Mouse (Mus musculus): Measurements from ENCODE around the gene Reep6.

The Reep6 gene

DNA sequence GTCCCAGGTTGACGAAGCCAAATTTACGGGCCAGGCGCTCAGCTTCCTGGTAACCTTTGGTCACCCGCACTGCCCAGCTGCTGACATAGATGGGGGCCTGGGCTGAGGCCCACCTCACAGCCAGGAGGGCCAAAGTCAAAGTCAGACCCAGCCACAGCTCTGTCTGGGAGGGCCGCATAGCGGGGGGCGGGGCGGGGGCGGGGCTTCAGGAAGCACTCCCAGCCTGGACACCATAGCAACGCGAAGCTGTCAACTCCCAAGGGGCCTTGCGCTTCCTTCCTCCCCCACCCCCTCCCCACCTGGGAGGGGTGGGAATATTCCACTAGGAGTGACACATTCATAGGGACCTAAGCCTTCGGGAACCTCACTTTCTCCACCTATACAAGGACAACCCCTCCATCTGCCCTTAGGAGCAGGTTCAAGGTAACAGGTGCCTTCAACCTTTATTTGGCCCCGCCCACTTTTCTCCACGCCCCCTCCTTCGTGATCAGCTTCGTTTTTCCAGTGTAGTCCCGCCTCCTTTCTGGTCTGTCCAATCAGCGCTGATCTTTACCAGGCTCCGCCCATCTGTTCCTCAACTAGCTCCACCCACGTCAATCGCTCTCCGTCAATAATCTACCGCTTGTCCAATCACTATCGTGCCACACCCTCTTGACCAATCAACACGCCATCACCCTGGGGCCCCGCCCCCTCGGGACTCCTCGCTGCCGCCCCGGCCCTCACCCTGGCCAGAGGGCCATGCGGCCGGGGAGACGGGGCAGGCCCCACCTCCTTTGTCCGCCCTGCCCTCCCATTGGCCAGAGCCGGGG, at the start of gene Reep6, which contains the start of gene Pcsk4:
Reep6 (plus strand) TSS at position 681 of the 809 bp plus-strand sequence.
Pcsk4 (minus strand) TSS at position 226 of the 809 bp plus-strand sequence.
- in situ Hi-C loops (cut with MboI), result no loop called here

DNA sequence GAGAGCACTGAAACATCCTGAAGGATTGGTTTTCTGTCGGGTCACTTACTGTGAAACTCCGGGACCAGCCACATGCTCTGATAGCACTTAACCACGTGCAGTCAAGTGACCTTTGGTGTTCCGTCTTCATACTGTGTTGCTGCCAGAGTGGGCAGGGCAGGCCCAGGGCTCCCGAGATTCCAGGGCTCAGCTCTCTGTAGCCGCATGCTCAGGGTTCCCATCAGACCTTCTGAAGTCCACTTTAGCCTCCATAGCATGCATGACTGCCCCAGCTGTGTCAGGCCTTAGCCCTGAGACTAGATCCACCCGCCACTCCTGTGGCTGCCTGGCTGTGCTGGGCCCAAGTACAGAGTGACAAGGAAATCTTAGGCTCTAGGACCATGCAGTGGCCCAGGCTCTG, 48.4 kb upstream of the Reep6 start:
- in situ Hi-C loops (cut with MboI), result no loop called here

DNA sequence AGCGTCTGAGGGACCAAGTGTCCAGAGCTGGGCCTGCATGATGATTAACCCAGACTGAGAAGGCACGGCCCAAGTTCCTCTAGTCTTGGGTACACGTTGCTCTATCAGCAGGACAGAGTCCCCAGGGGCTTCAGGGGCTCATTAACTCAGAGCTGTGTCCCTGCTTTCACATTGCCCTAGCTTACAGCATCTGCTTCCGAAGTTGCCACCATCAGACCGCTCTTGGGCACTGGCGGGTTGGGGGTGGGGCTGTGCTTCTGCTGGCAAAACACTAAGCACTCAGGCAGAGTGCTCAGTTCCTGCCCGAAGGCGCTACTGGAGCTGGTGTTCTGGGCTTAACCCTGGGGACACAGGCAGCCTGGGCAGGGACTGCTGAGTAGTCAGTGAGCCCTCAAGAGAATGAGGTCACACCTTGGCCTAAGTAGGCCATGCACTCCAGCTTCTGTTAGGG, 47.8 kb upstream of the Reep6 start:
- in situ Hi-C loops (cut with MboI), result no loop called here

DNA sequence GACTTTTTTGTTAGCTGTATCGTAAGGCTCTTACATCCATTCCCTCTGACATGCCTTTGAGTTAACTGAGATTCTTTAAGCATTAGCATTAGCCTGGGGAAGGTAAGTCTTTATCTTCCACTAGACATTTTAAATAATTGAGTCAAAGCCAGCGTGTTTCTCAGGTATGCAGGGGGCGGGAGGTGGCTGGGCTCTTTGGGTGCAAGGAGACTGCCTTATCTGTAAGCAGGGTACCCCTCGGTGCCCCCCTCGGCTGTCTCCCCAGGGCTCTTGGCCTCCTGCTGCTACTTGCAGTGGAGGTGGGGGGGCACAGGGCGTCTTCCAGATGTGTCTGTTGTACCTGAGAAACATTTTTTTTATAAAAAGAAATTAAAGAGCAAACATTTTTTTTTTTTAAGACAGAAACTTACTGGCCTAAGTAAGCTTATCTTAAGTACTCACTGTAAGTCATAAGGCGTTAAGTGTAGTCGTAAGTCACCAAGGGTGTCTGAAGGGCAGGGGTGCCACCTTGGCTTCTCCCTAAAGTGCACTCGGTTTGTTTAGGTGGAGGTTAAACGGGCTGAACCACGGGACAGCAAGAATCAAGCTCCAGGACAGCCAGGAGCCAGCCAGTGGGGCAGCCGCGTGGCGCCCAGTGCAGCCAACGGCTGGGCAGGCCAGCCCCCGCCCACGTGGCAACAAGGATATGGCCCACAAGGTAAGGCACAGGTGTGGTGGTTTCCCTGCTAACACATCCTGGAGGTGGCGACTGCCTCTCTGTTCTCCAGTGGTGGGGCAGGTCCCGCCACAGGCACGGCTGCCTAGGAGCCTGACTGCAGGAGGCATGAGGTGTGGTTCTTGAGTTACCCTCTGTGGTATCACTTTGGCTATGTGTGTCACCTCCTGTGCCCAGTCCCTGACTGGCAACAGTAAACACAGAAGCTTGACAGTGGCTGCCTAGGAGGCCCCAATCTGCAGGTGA, 47.0 kb upstream of the Reep6 start:
- in situ Hi-C loops (cut with MboI), result no loop called here

DNA sequence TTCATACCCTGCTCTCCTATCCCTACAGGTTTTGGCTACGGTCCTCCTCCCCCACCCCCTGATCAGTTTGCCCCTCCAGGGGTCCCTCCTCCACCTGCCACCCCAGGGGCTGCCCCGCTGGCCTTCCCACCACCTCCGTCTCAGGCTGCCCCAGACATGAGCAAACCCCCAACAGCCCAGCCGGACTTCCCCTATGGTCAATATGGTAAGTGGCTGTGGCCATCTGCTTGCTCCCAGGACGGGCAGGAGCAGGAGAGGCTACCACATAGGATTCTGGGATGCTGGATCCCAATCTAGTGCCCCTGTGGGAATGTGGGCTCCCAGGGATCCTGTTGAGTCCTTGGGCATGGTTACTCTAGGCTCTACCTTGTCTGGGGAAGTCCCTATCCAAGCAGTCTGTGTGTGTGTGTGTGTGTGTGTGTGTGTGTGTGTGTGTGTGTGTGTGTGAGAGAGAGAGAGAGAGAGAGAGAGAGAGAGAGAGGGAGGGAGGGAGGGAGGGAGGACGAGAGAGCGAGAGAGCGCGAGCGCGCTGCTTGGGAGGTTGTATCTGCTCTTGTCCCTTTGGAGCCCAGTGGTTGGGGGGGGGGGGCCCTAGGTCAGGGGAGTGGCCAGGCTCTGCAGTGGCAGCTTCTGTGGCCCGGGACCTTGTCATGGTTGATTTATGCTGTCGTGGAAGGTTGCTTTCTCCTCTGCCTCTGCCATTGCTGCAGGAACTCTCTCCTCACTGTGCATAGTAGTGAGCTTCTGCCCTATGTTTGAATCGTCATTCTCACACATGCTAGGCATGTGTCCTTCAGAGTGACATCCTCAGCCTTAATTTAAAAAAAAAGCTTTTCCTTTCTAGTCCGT, 44.3 kb upstream of the Reep6 start:
- in situ Hi-C loops (cut with MboI), result no loop called here

DNA sequence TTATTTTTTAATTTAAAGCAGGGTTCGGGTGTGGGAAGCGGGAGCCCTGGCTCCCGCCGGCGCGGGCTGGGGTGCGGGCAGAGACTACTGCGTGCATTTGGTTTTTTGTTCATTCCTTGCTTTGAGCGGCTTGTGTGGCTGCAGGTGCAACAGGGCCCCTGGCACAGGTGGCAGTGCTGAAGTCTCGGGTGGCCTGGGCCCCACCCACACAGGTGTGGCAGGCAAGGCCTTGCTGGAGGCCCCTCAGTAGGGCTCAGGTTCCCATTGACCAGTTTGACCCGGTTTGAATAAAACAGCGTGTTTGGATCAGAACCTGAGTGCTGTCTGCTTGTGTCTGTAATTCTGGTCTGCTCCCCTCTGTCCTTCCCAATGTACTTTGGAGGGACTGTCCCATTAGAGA, 41.7 kb upstream of the Reep6 start:
- in situ Hi-C loops (cut with MboI), result no loop called here

DNA sequence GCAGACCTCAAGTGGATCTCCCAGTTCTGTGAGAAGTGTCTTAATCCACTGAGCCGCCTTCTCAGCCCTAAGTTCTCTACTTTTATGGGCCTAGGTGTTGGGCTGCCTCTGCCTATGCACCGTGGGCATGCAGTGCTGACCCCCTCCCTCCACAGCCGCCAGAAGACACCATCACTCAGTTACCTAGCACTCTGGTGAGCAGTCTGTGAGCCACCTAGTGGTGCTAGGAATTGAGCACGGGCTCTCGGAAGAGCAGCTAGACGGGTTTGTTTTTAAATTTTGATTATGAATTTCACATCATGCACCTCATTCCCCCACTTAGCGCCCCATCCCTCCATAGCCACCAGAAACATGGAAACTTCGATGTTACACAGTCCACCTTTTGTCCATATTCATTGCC, 41.1 kb upstream of the Reep6 start:
- in situ Hi-C loops (cut with MboI), result no loop called here

DNA sequence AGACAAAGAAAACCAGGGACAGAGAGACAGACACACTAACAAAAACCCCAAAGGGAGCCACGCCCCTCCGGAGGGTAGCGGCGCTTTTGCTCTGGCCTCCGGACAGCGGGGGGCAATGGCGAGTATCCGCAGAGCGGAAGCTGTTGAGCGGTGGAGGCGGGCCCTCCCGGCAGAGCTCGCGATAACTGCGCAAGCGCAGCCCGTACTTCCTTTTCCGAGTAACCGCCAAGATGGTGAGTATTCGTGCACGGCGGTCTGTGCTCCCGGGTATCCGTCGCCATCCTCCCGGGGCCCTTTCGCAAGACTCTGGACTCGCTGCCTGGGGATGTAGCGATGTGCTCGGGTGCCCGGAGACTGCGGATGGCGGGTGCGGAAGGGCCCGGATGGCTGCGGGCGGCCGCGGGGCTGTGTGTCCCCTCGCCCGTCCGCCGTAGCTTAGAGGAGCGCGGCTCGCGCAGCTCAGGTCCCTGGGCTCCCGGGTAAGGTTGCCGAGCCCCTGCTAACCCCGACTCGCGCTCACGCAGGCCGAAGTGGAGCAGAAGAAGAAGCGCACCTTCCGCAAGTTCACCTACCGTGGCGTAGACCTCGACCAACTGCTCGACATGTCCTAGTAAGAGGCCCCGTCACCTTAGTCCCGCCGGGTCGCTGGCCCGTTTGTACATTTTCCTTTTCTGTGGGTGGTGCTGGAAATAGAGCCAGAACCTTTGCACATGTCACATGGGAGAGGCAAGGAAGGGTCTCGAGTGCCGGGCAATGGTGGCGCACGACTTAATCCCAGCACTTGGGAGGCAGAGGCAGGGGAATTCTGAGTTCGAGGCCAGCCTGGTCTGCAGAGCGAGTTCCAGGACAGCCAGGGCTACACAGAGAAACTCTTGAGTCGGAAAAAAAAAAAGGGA, 37.3 kb upstream of the Reep6 start, which contains the start of gene Rps15:
Rps15 (plus strand) TSS at position 203 of the 896 bp plus-strand sequence.
- in situ Hi-C loops (cut with MboI), result no loop called here

DNA sequence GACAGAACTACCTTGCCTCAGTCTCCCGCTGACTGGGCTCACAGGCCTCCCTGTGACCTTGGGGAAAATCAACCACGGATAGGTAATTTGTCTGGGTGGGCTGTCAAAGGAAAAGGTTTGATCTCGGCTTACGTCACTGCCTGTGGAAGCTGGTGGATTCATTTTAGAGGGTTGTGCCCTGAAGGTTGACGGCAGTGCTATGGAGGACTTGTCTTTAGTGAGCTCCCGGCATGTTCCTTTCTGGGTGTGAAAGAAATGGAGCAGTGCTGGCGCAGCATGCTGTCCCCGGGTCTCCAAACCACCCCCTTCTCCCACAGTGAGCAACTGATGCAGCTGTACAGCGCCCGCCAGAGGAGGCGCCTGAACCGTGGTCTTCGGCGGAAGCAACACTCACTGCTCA, 36.4 kb upstream of the Reep6 start:
- in situ Hi-C loops (cut with MboI), result no loop called here

DNA sequence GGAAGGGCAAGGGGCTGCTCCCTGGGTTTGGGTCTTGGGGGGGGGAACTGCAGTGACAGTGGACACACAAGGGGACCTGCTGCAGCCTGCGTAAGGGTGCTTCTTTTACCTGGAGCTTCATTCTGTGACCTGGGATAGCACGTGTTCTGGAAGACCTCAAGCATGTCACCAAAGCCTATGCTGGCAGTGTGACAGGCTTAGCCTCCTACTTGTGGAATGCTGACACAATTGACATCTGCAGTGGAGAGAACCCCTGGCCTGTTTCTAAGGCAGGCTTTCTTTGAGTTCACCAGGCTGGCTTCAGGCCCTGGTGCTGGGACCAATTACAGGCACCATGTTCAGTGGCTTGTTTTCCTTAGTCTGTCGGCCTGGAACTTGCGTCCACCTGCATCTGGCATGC, 35.4 kb upstream of the Reep6 start:
- in situ Hi-C loops (cut with MboI), result no loop called here

DNA sequence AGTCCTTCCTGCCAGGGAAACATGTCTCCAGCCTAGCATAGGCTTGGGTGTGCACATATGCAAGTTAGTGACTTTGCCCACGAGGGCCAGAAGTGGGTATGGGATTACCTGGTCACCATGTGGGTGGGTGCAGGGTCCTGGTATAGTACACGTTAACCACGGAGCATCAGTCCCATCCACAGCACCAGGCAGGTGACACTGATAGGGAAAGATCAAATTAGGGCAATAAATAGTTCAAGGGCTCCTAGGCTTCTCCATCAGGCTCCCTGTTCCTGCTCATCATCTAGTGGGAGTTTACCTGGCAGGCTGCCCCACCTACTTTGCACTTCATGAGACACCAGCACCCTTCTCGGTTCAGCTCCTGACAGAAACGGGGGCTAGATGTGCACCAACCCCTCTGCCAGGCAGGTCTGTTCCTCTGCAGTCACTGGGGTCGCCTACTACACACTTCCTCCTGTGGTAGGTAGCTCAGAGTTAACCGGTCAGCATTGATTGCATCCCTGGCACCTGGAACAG, 34.9 kb upstream of the Reep6 start:
- in situ Hi-C loops (cut with MboI), result no loop called here

DNA sequence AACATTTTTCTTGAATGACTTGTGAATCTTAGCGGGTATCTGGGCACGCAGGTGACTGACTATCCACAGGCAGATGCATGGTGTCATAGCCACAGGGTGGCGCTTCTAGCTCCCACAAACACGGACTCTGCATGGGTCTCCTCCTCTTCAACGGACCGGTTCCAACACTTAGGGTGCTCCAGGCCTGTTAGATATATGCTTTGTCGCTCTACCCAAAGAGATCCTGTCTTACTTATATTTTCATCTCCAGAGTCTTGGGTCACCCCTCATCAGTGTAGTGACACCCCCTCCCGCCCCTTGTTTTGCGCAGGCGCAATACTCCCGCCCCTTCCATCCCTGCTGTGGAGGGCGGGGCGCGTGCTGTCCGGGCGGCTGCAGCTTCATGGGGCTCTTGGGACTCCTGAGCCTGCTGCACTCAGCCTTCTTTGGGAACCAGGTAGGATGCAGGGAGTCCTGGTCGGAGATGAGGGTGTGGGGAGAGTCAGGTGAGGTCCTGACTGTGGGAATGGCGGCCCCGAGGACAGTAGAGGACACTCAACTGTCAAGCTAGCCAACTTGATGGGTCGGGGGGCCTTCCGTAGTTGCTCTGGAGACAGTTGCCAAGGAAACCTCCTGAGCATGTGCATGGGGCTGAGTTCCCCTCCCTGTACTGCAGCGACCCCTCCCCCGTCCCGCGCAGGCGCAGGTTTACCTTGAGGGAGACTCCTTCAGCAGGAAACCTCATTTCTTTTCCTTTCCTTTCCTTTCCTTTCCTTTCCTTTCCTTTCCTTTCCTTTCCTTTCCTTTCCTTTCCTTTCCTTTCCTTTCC, 33.9 kb upstream of the Reep6 start, which contains the start of gene Apc2:
Apc2 (plus strand) TSS at position 360 of the 808 bp plus-strand sequence.
- in situ Hi-C loops (cut with MboI), result no loop called here

DNA sequence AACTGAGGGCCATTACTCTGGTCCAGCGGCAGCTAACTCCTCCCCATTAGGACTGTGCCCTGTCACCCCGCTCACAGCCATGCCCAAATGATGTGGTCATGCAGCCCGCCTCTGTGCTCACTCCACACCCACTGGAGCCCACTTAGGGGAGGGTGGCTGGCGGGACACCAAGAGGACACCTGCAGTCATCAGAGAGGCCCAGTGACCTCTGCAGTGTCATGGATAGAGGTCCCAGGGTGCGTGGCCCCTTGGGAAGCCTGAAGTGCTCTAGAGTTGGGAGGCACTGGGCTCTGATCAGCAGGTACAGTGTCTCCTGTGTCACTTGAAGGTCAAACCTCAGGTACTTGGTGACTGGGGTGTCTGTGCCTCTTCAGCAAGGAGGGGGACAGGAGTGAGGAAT, 32.9 kb upstream of the Reep6 start:
- in situ Hi-C loops (cut with MboI), result no loop called here

DNA sequence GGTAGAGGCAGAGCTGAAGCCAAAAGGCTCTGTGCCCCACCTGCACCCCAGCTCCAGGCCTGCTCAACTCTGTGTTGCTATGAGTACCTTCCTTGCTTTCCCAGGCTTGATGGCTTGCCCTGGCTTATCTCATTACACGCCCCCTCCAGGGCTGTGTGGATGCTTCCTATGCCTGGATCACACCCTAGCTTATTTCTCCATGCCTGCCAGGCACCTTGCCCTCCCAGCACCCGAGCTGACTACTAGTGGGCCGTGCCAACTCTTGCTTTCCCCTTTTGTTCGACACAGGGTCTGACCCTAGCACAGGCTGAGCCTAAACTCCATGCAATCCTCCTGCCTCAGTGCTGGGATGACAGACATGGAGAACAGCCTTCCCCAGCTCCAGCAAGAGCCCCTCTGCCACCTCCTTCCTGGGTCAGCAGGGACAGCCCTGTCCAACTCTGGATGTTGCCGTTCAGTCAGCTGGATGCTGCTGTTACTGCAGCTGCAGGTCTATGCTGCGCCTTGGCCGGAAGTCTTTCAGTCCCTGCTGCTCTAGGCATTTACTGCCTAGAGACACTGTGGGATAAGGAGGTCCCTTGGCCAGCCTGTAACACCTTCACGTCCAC, 32.1 kb upstream of the Reep6 start:
- in situ Hi-C loops (cut with MboI), result no loop called here

DNA sequence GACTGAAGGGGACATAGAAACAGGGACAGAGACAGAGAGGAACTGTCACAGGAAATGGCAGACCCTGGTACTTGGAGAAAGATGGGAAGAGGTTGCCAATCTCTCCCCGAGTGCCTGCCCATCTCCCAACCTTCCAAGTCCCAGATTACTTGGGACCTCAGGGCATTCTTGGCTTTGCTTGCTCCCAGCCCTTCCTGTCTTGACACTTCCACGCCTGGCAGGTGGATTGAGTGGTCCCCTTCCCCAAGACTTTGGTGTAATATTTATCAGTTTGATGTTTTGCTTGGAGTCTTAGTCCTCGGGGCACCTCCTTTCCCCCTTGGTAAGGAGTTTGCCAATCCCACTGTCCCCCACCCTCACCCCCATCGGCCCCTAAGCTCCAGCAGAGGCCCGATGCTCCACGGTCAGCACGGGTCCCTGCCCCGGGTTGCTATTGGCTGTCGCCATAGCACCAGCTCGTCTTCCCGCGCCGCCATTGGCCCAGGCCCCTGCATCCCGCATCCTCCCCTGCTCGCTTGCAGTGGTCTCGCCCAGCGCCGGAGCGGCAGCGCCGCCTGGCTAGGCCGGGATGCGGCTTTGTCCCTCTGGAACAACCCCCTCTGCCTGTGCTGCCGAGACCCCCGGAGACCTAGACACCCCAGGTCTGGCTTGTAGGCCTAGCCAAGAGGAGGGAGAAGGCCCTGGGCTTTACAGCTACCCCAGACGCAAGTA, 31.0 kb upstream of the Reep6 start:
- in situ Hi-C loops (cut with MboI), result no loop called here

DNA sequence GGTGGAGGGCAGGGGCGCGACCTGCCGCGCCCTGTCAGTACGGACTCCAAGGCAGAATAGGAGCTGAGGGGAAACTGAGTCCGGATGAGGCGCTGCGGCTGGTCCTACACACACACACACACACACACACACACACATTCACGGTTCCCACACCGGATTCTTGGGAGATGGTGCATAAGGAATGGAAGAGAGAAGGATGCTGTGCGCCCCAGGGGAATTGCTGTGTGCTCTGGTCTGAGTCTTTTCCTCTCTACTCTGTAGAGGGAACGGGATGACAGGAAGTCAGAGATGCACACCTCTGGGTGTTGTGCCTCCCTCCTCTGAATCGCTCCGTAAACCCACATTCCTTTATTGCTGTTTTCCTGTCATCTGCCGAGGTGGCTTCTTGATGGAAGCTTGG, 30.5 kb upstream of the Reep6 start:
- in situ Hi-C loops (cut with MboI), result no loop called here

DNA sequence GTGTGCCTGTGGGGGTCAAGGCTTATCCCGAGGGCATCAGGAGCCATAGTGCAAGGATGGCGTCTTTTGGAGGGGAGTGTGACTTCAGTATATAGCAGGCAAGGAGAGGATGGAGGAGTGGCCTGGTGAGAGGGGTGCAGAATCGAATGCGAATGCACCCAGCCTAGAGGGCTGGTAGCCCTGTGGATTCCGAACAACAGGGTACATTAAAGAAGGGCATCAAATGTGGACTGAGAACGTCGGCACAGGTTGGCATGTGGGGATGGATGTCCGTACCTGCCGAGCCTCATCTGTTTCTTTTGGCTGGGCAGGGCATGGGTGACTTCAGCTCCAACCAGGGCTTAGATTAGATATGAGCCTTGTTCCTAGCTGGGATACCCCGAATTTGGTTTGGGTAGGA, 29.9 kb upstream of the Reep6 start:
- in situ Hi-C loops (cut with MboI), result no loop called here

DNA sequence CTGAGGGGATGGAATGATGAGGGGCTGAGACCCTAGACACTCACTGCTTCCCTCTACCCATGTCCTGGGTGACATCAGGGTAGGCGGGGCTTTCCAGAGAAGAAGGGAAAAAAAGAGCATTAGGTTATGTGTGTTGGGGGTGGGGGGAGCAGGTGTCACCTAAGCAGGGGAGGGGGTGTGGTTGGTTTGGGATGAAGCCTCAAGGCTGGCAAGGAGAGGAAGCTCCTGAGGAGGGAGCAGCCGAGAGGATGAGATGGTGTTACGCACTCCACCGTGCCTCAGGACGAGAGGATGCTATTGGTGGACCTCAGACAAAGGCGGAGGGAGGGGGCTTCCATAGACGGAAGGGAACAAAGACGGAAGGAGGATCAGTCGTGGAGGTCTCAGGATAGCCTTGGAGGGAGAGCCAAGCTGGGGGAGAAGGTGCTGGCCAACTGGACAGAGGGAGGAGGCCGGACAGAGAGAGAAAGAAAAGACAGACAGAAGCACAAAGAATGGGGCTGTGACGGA, 29.0 kb upstream of the Reep6 start:
- in situ Hi-C loops (cut with MboI), result no loop called here

Data from mature B cell (primary cell).